Mouse (Mus musculus): ENCODE measurements around the gene Lsm4. TPM values are rescaled to one million over a fixed set of nuclear protein-coding genes. Genes with fewer than 3 reads are reported as not detected.

Gene Lsm4
- total and polyA plus RNA-seq, 3 experiments: 143 to 240 (median 168) TPM

DNA sequence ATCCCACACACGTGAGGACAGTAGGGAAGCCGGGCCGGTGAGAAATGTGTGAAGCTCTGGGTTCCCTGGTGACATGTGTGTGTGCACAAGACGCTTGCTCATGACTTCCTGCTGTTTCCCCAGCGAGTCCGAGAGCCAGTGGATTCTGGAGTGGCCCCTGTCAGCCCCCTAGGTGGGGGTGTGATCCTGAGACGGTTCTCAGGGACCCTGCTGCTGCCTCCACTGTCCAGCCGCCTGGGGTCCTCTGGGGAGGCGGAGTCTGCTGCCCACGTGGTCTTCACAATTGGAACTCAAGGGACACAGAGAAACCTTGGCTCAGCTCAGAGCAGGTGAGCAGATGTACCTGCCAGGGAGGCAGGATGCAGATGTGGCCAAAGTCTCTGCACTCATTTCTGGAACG lies 53.7 kb downstream of the Lsm4 start:
- no peak for DNase-seq (ENCODE audit: extremely low read depth)
- no peak overlapping the region for H3K27ac ChIP-seq (ENCODE audit: insufficient read depth, low read depth)
- no peaks in the 10 kb centered on the region for H3K36me3 ChIP-seq (replicated peaks in 1 of 2; ENCODE audit: control insufficient read depth in 1 of 2, insufficient read depth in 1 of 2, low read length in 1 of 2)
- dilution Hi-C loops (cut with MboI; ENCODE audit: extremely low pct_ligation_motif_present, extremely low pct_unique_long_range_greater_than_20kb, low sequenced_read_pairs) (no loop called here), in situ Hi-C loops (cut with MboI; ENCODE audit: low pct_ligation_motif_present, low pct_unique_long_range_greater_than_20kb, low sequenced_read_pairs) (no loop called here)
- no peaks in the 10 kb centered on the region for H3K79me2 ChIP-seq (replicated peaks; ENCODE audit: control insufficient read depth, extremely low read depth, insufficient read depth, poor library complexity, severe bottlenecking)
- H3K9me3 ChIP-seq (replicated peaks; ENCODE audit: low read length): no peaks in the 10 kb centered on the region
- H3K9ac ChIP-seq (ENCODE audit: insufficient read depth, low read depth): no peak overlapping the region
- no peak overlapping the region for H3K4me2 ChIP-seq (ENCODE audit: insufficient read depth, low read depth, poor library complexity, severe bottlenecking)
- TF ChIP-seq UBTF (IDR thresholded peaks at IDR 0.05; ENCODE audit: low read depth, low read length) (no peak), E2F4 (IDR thresholded peaks at IDR 0.05; ENCODE audit: insufficient replicate concordance, low read depth, low read length) (no peak), ZKSCAN1 (IDR thresholded peaks at IDR 0.05; ENCODE audit: borderline replicate concordance, low read depth, low read length) (no peak), MYC (IDR thresholded peaks at IDR 0.05; ENCODE audit: low read depth, low read length) (no peak), SIN3A (IDR thresholded peaks at IDR 0.05; ENCODE audit: low read length) (no peak), IRF4 (IDR thresholded peaks at IDR 0.05; ENCODE audit: low read depth, low read length) (no peak), BHLHE40 (IDR thresholded peaks at IDR 0.05; ENCODE audit: low read depth, low read length) (no peak), MAX (IDR thresholded peaks at IDR 0.05; ENCODE audit: low read length) (no peak), ELF1 (IDR thresholded peaks at IDR 0.05; ENCODE audit: low read depth, low read length) (no peak), NRF1 (IDR thresholded peaks at IDR 0.05; ENCODE audit: low read depth, low read length) (no peak), CHD2 (IDR thresholded peaks at IDR 0.05; ENCODE audit: low read length) (no peak), POLR2A (IDR thresholded peaks at IDR 0.05; ENCODE audit: low read depth, low read length) (no peak), ZC3H11A (IDR thresholded peaks at IDR 0.05; ENCODE audit: low read depth, low read length) (no peak), ZMIZ1 (IDR thresholded peaks at IDR 0.05; ENCODE audit: low read depth, low read length) (no peak), PAX5 (IDR thresholded peaks at IDR 0.05; ENCODE audit: low read length) (no peak), RCOR1 (conservative IDR thresholded peaks at IDR 0.05; ENCODE audit: low read depth, low read length) (no peak)
- H3K27me3 ChIP-seq (replicated peaks): no peaks in the 10 kb centered on the region
- H3K4me3 ChIP-seq (replicated peaks in 1 of 3; ENCODE audit: low read depth in 2 of 3, low read length in 2 of 3, poor library complexity in 1 of 3): no peak overlapping the region
- peaks cover 21 to 35% of the 10 kb centered on the region in 2 experiments for H3K4me1 ChIP-seq (ENCODE audit: control insufficient read depth in 1 of 2, insufficient read depth in 2 of 2)

Other genes with a start within 250 kb of the Lsm4 start
Only the 20 nearest of the 29 such genes appear.
- 87.3 and 90.0 TPM in 2 replicates for gene Rex1bd, start 166.5 kb upstream of the Lsm4 start, total RNA-seq (2012; rRNA removed)
- gene Rex1bd, start 166.5 kb upstream of the Lsm4 start, total RNA-seq (2014; rRNA removed): 43.3 and 47.8 TPM in 2 replicates
- gene Rex1bd, start 166.5 kb upstream of the Lsm4 start, polyA plus RNA-seq (2012; ENCODE audit: insufficient read length, low read depth): 38.4 and 59.9 TPM in 2 replicates
- 3,341 and 3,407 TPM in 2 replicates for gene Uba52, start 162.4 kb upstream of the Lsm4 start, total RNA-seq (2012; rRNA removed)
- 1,091 and 1,181 TPM in 2 replicates for gene Uba52, start 162.4 kb upstream of the Lsm4 start, total RNA-seq (2014; rRNA removed)
- gene Uba52, start 162.4 kb upstream of the Lsm4 start, polyA plus RNA-seq (2012; ENCODE audit: insufficient read length, low read depth): 1,199 and 1,372 TPM in 2 replicates
- gene Fkbp8, start 145.5 kb upstream of the Lsm4 start, total RNA-seq (2012; rRNA removed): 246 and 266 TPM in 2 replicates
- gene Fkbp8, start 145.5 kb upstream of the Lsm4 start, total RNA-seq (2014; rRNA removed): 172 and 178 TPM in 2 replicates
- 176 and 178 TPM in 2 replicates for gene Fkbp8, start 145.5 kb upstream of the Lsm4 start, polyA plus RNA-seq (2012; ENCODE audit: insufficient read length, low read depth)
- gene Kxd1, start 145.3 kb upstream of the Lsm4 start, total RNA-seq (2012; rRNA removed): 45.7 and 63.4 TPM in 2 replicates
- gene Kxd1, start 145.3 kb upstream of the Lsm4 start, total RNA-seq (2014; rRNA removed): 67.9 and 68.0 TPM in 2 replicates
- 56.6 and 56.7 TPM in 2 replicates for gene Kxd1, start 145.3 kb upstream of the Lsm4 start, polyA plus RNA-seq (2012; ENCODE audit: insufficient read length, low read depth)
- 9.8 TPM in 2 replicates for gene Ell, start 133.8 kb upstream of the Lsm4 start, total RNA-seq (2012; rRNA removed)
- 6.4 and 6.5 TPM in 2 replicates for gene Ell, start 133.8 kb upstream of the Lsm4 start, total RNA-seq (2014; rRNA removed)
- 14.0 and 17.9 TPM in 2 replicates for gene Ell, start 133.8 kb upstream of the Lsm4 start, polyA plus RNA-seq (2012; ENCODE audit: insufficient read length, low read depth)
- 141 and 174 TPM in 2 replicates for gene Isyna1, start 78.9 kb upstream of the Lsm4 start, total RNA-seq (2012; rRNA removed)
- 99.9 and 107 TPM in 2 replicates for gene Isyna1, start 78.9 kb upstream of the Lsm4 start, total RNA-seq (2014; rRNA removed)
- gene Isyna1, start 78.9 kb upstream of the Lsm4 start, polyA plus RNA-seq (2012; ENCODE audit: insufficient read length, low read depth): 139 and 163 TPM in 2 replicates
- gene Ssbp4, start 64.4 kb upstream of the Lsm4 start, total RNA-seq (2012; rRNA removed): 77.3 and 84.9 TPM in 2 replicates
- 31.0 and 41.3 TPM in 2 replicates for gene Ssbp4, start 64.4 kb upstream of the Lsm4 start, total RNA-seq (2014; rRNA removed)
- gene Ssbp4, start 64.4 kb upstream of the Lsm4 start, polyA plus RNA-seq (2012; ENCODE audit: insufficient read length, low read depth): 114 and 128 TPM in 2 replicates
- 0.25 and 0.30 TPM in 2 replicates for gene Lrrc25, start 57.1 kb upstream of the Lsm4 start, total RNA-seq (2012; rRNA removed)
- 2.4 and 2.6 TPM in 2 replicates for gene Lrrc25, start 57.1 kb upstream of the Lsm4 start, total RNA-seq (2014; rRNA removed)
- 4.0 and 5.9 TPM in 2 replicates for gene Lrrc25, start 57.1 kb upstream of the Lsm4 start, polyA plus RNA-seq (2012; ENCODE audit: insufficient read length, low read depth)
- gene Gdf15, start 40.8 kb upstream of the Lsm4 start, total RNA-seq (2012; rRNA removed): 0.21 TPM in 1 of 2 replicates, not detected in the other
- not detected in 2 replicates for gene Gdf15, start 40.8 kb upstream of the Lsm4 start, total RNA-seq (2014; rRNA removed)
- 0.16 TPM in 1 of 2 replicates, not detected in the other for gene Gdf15, start 40.8 kb upstream of the Lsm4 start, polyA plus RNA-seq (2012; ENCODE audit: insufficient read length, low read depth)
- gene Pgpep1, start 12.9 kb upstream of the Lsm4 start, total RNA-seq (2012; rRNA removed): 15.2 and 22.9 TPM in 2 replicates
- 10.3 and 12.3 TPM in 2 replicates for gene Pgpep1, start 12.9 kb upstream of the Lsm4 start, total RNA-seq (2014; rRNA removed)
- gene Pgpep1, start 12.9 kb upstream of the Lsm4 start, polyA plus RNA-seq (2012; ENCODE audit: insufficient read length, low read depth): 30.0 and 35.1 TPM in 2 replicates
- 279 and 287 TPM in 2 replicates for gene Jund, start 25.7 kb downstream of the Lsm4 start, total RNA-seq (2012; rRNA removed)
- 147 and 191 TPM in 2 replicates for gene Jund, start 25.7 kb downstream of the Lsm4 start, total RNA-seq (2014; rRNA removed)
- gene Jund, start 25.7 kb downstream of the Lsm4 start, polyA plus RNA-seq (2012; ENCODE audit: insufficient read length, low read depth): 255 and 283 TPM in 2 replicates
- gene Iqcn, start 30.2 kb downstream of the Lsm4 start, total RNA-seq (2012; rRNA removed): not detected in 2 replicates
- gene Iqcn, start 30.2 kb downstream of the Lsm4 start, total RNA-seq (2014; rRNA removed): not detected in 2 replicates
- gene Iqcn, start 30.2 kb downstream of the Lsm4 start, polyA plus RNA-seq (2012; ENCODE audit: insufficient read length, low read depth): 0.07 TPM in 1 of 2 replicates, not detected in the other
- 0.25 and 0.34 TPM in 2 replicates for gene Gm3336, start 45.3 kb downstream of the Lsm4 start, total RNA-seq (2012; rRNA removed)
- gene Gm3336, start 45.3 kb downstream of the Lsm4 start, total RNA-seq (2014; rRNA removed): 0.31 TPM in 1 of 2 replicates, not detected in the other
- 0.49 and 0.89 TPM in 2 replicates for gene Gm3336, start 45.3 kb downstream of the Lsm4 start, polyA plus RNA-seq (2012; ENCODE audit: insufficient read length, low read depth)
- 3.8 and 4.7 TPM in 2 replicates for gene Pde4c, start 50.5 kb downstream of the Lsm4 start, total RNA-seq (2012; rRNA removed)
- 2.3 and 3.1 TPM in 2 replicates for gene Pde4c, start 50.5 kb downstream of the Lsm4 start, total RNA-seq (2014; rRNA removed)
- 6.5 TPM in 2 replicates for gene Pde4c, start 50.5 kb downstream of the Lsm4 start, polyA plus RNA-seq (2012; ENCODE audit: insufficient read length, low read depth)
- gene Rab3a, start 81.4 kb downstream of the Lsm4 start, total RNA-seq (2012; rRNA removed): 1.8 and 1.9 TPM in 2 replicates
- gene Rab3a, start 81.4 kb downstream of the Lsm4 start, total RNA-seq (2014; rRNA removed): 0.32 and 0.87 TPM in 2 replicates
- 0.65 and 0.99 TPM in 2 replicates for gene Rab3a, start 81.4 kb downstream of the Lsm4 start, polyA plus RNA-seq (2012; ENCODE audit: insufficient read length, low read depth)
- 25.3 and 28.5 TPM in 2 replicates for gene Mpv17l2, start 87.7 kb downstream of the Lsm4 start, total RNA-seq (2012; rRNA removed)
- gene Mpv17l2, start 87.7 kb downstream of the Lsm4 start, total RNA-seq (2014; rRNA removed): 22.8 and 27.1 TPM in 2 replicates
- 31.9 and 36.1 TPM in 2 replicates for gene Mpv17l2, start 87.7 kb downstream of the Lsm4 start, polyA plus RNA-seq (2012; ENCODE audit: insufficient read length, low read depth)
- 37.4 and 45.9 TPM in 2 replicates for gene Pik3r2, start 103.5 kb downstream of the Lsm4 start, total RNA-seq (2012; rRNA removed)
- 12.4 and 13.8 TPM in 2 replicates for gene Pik3r2, start 103.5 kb downstream of the Lsm4 start, total RNA-seq (2014; rRNA removed)
- gene Pik3r2, start 103.5 kb downstream of the Lsm4 start, polyA plus RNA-seq (2012; ENCODE audit: insufficient read length, low read depth): 16.3 and 25.8 TPM in 2 replicates
- 11.3 and 11.6 TPM in 2 replicates for gene Mast3, start 131.8 kb downstream of the Lsm4 start, total RNA-seq (2012; rRNA removed)
- 3.3 and 7.0 TPM in 2 replicates for gene Mast3, start 131.8 kb downstream of the Lsm4 start, total RNA-seq (2014; rRNA removed)
- 22.2 and 23.4 TPM in 2 replicates for gene Mast3, start 131.8 kb downstream of the Lsm4 start, polyA plus RNA-seq (2012; ENCODE audit: insufficient read length, low read depth)
- 17.3 and 23.2 TPM in 2 replicates for gene Il12rb1, start 135.2 kb downstream of the Lsm4 start, total RNA-seq (2012; rRNA removed)
- gene Il12rb1, start 135.2 kb downstream of the Lsm4 start, total RNA-seq (2014; rRNA removed): 4.5 and 5.6 TPM in 2 replicates
- 11.4 and 12.5 TPM in 2 replicates for gene Il12rb1, start 135.2 kb downstream of the Lsm4 start, polyA plus RNA-seq (2012; ENCODE audit: insufficient read length, low read depth)
- 7.2 and 8.0 TPM in 2 replicates for gene Arrdc2, start 166.5 kb downstream of the Lsm4 start, total RNA-seq (2012; rRNA removed)
- gene Arrdc2, start 166.5 kb downstream of the Lsm4 start, total RNA-seq (2014; rRNA removed): 5.6 and 8.8 TPM in 2 replicates
- 4.3 and 6.1 TPM in 2 replicates for gene Arrdc2, start 166.5 kb downstream of the Lsm4 start, polyA plus RNA-seq (2012; ENCODE audit: insufficient read length, low read depth)